Mouse (Mus musculus) erythroid progenitor cell, adult 5-6 weeks (primary cell): Measurements from ENCODE around the gene Nudt19. TPM values are rescaled to one million over a fixed set of nuclear protein-coding genes. Genes with fewer than 3 reads are reported as not detected.
"Not testable (repeated sequence)": the region's sequence is repeated elsewhere in the genome, so short reads cannot be mapped to it uniquely, and the experiment has no call there.

Experiments used
- ATAC-seq: replicated peaks from 2 replicates; pipeline ENCODE4 v1.8.0; 2016; ENCODE audit warnings: moderate number of reproducible peaks, mild to moderate bottlenecking, moderate TSS enrichment, inconsistent platforms; ENCODE audit not compliant: poor library complexity, low FRiP score, severe bottlenecking
- total RNA-seq, 2 experiments: library from RNA; stranded (forward) in 1 of 2; stranded (reverse) in 1 of 2; fragments of 150-400 nt in 1 of 2; fragments of 186-747, 209-891 nt in 1 of 2; gene quantifications; 2 replicates each; pipeline versions ENCODE4 v1.2.3 to v1.2.4; 2015 to 2017; ENCODE audit warnings: low replicate concordance in 2 of 2

Gene Nudt19
- total RNA-seq (2015; ENCODE audit: low replicate concordance) (129 and 165 TPM in 2 replicates), total RNA-seq (2017; ENCODE audit: low replicate concordance) (36.3 and 55.8 TPM in 2 replicates)

DNA sequence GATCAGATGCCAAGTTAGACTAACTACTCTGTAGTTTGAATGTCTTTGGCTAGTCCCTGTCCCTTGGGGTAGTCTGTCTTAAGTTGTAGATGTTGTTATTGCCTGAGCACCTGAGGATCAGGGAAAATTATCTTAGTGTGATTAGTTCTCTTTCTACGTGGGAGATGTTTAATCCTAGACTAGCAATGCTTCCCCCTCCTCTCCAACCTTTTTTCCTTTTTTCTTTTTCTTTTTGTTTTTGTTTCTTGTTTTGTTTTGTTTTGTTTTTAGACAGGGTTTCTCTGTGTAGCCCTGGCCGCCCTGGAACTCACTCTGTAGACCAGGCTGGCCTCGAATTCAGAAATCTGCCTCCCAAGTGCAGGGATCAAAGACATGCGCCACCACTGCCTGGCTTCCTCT lies at the start of gene Nudt19:
TSS of gene Nudt19 (minus strand) at position 100 of the 399 bp plus-strand sequence.
- no peak for ATAC-seq

DNA sequence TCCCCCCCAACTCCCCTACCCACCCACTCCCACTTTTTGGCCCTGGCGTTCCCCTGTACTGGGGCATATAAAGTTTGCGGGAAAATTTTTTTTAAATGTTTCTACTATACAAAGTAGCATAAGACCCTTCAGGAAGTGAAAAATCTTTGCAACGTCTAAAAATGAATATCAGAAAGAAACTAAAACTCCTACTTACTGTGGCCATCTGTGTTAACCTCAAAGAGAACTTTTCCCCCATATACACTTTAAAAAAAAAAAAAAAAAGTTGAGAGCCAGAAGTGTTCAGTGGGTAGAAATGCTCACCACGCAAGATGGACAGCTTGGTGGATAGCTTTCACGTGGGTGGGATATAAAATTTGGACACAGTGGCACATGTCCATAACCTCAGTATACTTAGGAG lies 46.7 kb upstream of the Nudt19 start:
- no peak for ATAC-seq

DNA sequence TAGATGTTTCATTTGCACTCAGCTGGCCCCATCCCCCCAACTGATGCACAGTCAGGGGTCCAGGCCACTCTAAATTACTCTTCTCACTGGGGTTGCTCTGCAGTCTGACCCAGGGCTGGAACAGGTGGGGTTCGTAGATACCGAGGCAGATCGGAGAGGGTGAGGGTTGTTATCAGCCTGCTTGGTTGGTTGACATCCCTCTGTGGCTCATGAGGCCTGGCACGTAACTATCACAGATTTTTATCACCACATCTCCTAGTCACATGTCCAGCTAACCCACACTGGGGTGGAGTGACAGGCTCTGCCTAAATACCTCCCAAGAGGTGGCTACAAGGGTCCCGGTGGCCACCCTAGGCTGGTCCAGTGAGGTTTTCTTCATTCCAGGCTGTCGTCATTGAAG lies 45.0 kb upstream of the Nudt19 start:
- 0 out of 2 replicates have a peak, but pooled peaks have one; percentile 33 for ATAC-seq

DNA sequence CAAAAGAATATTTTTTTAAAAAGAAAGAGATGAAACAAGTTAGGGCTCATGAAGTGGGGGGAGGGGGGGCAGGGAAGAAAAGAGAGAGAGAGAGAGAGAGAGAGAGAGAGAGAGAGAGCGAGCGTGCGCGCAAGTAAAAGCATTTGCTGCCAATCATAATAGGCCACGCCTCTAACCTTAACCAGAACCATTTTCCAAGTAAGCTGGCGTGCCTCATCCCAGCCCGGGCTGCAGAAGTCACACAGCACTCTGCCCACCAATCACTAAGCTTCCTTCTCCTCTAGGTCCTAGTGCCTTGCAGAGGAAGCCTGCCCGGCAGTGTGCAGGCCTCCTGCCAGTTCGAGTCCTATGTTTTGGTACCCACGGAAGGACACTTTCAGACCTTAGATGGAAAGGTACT lies 43.9 kb upstream of the Nudt19 start:
- ATAC-seq: no peak

DNA sequence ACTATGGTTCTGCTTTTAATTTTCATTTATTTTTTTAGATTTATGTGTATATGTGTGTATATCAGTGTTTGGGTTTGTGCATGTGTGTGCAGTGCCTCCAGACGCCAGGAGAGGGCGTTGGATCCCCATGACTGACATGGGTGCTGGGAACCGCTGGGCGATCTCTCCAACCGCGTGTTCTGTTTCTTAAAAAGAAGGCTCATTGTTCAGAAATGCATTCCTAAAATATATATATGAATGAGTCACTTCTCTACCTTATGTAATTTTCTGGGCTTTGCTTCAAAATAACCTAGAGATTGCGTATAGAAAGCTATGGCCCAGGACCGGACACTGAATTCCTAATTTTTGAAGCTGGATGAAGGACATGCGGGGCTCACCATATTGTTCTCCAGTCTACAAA lies 43.4 kb upstream of the Nudt19 start:
- no peak for ATAC-seq

DNA sequence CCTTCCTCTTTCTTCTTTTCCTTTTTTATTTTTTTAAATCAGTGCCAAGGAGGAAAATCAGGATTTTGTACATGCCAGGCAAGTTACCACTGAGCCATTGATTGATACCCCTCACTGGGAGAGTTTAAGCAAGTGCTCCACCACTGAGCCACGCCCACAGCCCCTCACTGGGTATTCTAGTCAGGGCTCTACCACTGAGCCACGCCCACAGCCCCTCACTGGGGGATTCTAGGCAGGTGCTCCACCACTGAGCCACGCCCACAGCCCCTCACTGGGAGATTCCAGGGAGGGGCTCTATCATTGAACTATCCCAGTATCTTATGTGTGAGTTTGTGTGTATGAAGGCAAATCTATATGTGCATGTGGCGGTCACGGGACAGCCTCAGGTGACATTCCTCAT lies 38.2 kb upstream of the Nudt19 start:
- no peak for ATAC-seq

DNA sequence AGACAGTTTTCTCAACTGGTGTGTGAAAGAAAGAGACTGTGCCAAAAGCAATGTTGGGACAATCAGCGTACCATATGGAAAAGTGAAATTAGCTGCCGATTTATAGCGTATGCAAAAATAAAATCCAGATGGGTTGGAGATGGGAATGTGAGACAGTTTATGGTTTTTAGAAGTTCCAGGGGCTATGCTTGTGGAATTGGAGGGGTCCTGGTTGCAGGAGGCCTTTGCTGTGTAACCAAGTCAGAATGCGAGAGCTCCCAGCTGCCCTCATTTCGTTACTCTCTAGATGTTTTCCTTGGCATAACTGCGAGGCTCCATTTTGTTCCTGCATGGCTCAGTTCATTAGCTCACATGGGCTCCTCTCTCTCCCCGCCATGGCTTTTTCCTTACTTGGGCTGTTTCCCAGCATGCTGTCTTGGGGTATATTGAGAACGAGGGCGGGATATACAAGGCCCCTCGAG lies 34.7 kb upstream of the Nudt19 start:
- no peak for ATAC-seq

DNA sequence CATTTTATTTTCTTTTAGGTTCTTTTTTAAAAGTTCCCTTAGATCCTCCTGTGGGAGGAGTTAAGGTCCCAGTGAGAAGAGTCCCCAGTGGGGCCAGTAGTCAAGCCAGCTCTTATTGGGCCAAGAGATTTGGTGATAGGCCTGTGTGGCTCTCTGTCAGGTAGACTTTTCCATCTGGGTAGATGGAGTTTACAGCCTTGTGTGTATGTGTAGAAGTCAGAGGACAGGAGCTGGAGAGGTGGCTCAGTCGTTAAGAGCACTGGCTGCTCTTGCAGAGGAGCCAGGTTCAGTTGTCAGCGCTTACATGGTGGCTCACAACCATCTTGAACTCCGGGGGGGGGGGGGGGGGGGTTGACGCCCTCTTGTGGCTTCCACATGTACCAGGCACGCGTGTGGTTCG lies 33.4 kb upstream of the Nudt19 start:
- no peak for ATAC-seq

DNA sequence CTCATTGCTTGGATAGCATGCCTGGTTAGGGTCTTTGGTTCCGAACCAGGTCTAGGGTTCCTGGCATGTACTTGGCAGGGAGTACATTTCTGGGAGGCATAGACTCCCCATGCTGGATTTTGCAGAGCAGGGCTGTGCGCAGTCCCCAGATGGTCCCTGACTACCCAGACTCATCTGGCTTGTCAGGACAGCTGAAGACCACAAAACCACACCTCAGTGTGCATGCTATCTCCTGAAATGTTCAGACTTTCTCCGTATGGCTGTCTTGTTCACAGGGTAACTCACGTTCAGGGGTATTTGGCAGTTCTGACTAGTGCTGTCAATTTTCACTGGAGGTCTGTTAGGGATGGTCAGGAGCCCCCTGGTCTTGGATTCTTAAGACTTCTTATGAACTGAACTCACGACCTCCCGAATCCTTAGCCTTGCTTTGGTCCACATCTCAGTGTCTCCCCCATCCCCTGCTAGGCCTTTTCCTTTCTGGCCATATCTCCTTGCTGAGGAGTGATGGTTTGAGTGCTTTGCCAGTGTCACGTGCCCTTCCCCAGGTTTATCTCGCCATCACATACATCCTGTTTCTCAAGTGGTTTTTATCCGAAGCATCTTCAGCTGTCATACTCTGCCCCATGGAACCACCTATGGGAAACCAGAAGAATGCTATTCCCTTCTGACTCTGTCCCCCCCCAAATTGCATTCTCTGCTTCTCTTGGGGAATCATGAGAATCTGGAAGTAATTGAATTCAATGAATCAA lies 32.8 kb upstream of the Nudt19 start:
- no peak for ATAC-seq

DNA sequence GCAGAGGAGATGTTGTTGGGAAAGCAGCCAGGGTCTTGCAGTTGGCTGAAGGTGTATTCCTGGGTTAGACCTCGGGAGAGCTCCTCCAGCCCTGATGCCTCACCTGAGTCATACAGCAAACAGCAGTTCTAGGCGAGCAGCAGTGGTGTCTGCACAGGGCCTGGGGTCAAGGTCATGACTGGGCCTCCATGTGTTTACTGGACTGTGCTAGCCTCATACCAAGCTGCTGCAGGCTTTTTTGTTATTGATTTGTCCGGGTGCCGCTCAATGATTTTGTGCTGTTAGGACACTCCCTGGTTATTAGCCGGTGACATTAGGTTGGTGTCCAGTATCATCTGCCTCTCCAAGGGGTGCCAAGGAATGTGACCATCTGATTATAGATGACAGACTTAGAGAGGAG lies 31.6 kb upstream of the Nudt19 start:
- ATAC-seq: no peak

DNA sequence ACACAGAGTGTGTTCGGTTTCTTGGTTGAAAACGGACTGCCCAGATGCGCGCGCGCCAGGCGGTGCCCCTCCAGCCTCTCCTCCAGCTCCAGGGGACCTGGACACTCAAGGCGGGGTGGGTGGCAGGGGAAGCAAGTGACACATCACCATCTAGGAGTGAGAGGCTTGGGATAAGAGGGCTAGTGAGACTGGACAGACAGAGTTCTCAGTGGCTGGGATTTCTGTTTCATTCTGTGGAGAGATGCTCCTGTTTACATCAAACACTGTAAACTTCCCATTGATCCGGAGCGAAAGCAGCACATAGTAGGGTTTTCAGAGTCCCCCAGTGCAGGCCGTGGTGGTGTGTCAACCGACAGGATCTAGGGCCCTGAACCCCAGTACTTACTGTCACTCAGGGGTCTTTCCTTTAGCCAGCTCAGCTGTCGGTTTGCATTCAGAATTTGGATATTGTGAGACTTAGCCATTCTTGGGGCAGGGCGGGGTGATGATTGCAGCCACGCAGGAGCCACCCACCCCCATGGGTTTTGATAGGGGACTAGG lies 30.9 kb upstream of the Nudt19 start:
- ATAC-seq: no peak

DNA sequence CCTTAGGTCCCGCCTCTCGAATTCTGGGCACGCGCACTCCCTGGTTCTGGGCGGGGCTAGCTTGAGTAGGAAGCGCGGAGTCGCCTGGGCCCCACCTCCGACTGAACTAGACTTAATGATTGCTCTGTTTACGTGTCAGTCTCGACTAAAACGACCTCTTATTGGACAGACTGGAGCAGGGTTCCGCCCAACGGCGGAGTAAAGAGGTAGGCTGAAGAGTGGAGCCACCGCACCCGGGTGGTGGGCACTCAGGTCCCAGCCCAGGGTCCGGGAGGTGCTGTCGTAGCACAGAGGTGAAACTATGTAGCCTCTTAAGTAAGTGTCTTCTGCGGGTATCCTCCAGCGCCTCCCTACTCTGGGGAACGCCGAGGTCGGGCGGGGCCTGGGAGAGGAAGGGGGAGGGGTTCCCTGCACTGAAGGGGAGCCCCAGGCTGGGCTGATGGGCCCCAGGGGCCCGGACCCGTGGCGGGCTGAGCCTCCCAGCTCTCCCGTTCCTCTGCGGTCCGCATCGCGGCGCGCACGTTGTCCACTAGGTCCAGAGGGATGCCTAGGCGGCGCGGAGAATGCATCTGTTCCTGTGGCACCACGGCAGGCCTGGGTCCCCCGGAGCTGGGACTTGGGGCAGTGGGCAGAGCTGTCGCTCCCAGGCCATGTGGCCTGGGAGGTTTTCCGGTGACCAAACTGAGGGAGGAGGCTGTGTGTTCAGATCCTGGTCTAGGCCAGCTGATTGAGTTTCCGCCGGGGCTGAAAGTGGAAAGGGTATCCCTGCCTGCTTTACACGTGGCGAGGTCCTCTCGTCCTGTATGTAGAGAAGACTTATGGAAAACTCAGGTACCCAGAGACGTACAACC lies 30.2 kb upstream of the Nudt19 start, which contains the start of gene Ankrd27:
TSS of gene Ankrd27 (plus strand) at position 190 of the 851 bp plus-strand sequence.
- ATAC-seq: peak; percentile 92

DNA sequence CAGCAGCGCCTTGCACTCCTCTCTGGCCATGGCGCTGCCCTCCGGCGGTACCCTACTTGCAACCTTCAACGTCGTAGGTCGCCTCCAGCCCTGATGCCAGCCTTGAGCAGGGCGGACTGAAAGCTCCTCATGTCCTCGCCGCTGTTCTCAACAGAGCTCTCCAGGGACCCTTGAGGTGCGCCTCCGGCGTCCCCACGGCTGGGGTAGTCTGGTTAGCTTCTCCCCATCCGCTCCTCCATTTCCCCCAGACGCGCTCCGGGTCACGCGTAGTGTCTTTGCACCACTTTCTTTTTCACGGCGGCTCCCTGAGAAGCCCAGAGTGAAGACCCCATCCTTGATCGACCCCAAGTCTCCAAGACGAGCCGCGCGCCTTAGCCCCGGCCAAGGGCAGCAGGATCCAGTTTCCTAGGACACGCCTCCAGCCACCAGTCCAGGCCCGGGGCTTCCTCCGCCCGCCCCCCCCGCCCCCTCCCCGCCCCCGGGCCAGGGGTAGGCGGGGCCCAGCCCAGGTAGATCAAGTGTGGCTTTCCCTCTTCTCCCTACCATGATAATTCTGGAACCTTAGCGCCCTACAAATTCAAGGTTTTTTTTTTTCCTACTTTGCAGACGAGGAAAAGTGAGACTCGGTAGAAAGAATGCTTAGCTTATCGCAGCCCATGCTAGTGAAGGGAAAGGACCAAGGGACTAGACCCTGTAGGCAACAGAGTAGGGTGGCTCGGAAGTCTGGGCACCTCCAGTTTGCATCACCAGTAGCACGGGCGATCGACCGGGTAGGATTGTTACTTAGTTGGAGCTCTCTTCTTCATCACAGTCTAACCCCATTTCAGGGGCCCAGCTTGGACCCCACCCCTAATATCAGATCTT lies 29.3 kb upstream of the Nudt19 start, which contains the start of gene Rgs9bp:
TSS of gene Rgs9bp (minus strand) at position 392 of the 864 bp plus-strand sequence.
- peak; percentile 55 for ATAC-seq

DNA sequence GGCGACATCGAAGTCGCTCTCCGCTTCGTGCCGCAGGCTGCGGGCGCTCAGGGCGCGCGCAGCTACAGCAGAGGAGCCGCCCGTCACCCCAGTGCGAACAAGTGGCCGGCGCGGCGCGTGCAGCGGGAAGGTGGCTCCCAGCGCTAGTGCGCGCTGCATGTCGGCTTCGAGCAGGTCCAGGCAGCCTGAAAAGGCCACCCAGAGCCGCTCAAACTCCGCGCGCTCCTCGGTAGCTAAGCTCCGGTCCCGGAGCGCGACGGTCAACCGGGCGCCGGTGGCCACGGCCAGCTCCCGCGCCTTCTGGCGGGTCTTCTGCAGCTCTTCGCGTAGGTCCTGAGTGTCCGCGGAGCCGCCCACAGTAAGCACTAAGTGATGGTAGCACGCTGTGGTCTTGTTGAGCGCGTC lies 28.7 kb upstream of the Nudt19 start:
- no peak for ATAC-seq

DNA sequence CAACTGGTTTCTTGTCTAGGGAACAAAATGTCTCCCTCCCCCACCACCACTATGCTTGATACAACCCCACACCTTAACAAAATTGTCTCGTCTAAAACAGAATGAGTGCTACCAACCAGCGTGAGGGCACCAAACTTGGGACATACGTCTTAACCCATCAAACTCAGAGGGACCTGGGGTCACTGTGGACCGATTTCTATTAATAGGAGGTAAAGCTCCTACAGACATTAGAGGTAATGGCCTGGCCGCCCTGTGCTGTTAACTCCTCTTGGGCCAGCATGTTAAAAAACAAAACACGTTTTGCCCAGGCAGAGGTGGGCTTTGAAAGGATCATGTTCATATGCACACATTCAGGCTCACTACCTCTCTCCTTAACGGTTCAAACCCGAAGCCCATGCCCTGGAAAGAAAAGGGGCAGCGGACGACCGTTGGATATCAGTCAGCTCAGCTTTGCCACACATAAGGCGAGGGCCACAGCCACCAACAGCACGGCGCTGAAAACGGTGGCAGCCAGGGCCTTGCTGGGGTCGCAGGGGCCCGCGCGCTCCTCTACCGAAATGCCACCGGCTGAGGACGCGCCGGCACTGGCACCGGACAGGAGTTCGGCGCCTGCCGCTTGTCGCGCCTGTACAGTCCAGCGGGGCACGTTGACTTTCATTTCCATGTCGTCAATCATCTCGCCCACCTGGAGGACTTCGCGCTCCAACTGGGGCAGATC lies 28.1 kb upstream of the Nudt19 start:
- ATAC-seq: no peak

DNA sequence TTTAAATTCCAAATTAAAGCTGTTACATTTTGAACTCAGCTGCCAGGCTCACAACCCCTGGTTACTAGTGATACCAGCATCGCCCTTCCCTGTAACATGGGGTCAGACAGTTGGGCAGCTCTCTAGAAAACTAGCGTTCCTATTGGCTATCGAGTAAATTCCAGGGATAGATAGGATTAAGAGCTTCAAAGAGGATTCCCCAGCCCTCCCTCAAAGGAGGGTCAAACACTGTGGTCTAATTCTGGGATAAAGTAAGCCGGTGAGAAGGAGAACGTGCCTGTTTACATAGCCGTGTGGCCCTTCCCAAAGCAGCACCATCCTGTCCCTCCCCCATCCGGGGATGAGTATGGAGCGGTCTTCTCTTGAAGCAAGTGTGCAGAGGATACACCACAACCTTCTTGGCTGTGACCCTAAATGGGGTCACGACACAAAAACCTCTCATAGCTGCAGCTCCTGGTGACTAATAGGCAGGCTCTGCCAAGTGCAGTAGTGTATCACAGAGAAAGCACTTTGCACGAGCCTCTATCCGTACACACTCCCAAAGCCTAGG lies 27.4 kb upstream of the Nudt19 start:
- no peak for ATAC-seq

DNA sequence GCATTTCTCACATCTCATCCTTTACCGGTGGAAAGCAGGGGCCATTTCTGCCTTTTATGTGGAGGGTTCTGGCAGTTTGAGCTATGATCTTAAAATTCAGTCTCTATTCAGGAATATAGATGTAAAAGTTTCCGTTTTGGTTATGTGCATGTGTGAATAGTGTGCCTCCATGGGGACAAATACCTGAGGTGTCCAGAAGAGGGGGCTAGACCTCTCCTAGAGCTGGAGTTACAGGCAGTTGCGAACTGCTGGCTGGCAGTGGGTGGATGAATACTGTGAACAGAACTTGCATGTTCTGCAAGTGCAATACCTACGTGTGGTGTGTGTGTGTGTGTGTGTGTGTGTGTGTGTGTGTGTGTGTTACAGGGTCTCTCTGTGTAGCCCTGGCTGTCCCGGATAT lies 26.6 kb upstream of the Nudt19 start:
- ATAC-seq: no peak

DNA sequence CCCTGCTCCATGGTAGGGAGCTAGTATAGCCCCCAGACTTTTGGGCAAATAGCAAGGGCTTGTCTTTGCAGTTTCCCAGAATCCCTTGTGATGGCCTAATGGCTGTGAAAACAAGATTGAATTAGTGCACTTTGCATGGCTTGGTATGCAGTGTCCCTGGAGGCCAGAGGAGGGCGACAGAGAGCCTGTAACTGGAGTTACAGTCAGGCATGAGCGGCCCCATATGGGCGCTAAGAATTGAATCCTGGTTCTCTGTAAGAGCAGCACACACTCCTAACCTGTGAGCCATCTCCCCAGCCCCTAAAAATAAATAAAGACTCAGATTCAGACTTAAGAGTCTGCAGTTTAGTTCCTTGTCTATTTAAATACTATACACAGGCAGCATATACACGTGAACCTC lies 23.7 kb upstream of the Nudt19 start:
- ATAC-seq: peak; percentile 77

DNA sequence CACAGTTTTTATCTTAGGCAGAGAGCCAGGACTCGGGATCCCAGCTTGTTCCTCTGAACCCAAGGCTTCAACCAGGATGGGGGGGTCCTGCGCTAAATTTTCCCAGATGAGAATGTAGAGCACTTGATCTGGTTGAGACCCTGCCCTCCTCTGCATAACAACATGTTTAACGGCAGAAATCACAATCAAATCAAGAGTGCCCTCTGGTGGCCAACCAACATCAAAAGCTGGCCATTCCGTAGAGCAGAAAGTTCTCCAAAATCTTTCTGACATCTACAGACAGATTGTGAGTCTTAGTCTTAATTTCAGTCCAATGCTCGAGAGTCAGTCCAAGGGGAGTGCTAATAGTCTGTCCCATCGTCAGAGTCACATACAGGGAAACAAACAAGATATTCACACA lies 14.8 kb upstream of the Nudt19 start:
- not testable (repeated sequence) for ATAC-seq
